Mouse (Mus musculus) erythroblast, embryonic 14.5 days (primary cell): ENCODE data around the gene Ntrk2. TPM values are rescaled to one million over a fixed set of nuclear protein-coding genes. Genes with fewer than 3 reads are reported as not detected.

ENCODE experiments used
- H3K27me3 ChIP-seq: 2 replicates; pipeline ENCODE4 v1.6.1; 2012; ENCODE audit warnings: inconsistent platforms; ENCODE audit not compliant: control insufficient read depth
- H3K36me3 ChIP-seq: 2 replicates; pipeline ENCODE4 v1.6.1; 2012; ENCODE audit warnings: mild to moderate bottlenecking, inconsistent platforms; ENCODE audit not compliant: control insufficient read depth
- H3K4me1 ChIP-seq: 2 replicates; pipeline ENCODE4 v1.6.1; 2012; ENCODE audit warnings: inconsistent platforms; ENCODE audit not compliant: control insufficient read depth
- H3K4me3 ChIP-seq: replicated peaks from 2 replicates; pipeline ENCODE3; 2012; ENCODE audit warnings: moderate library complexity, mild to moderate bottlenecking, inconsistent platforms
- H3K9me3 ChIP-seq: 2 replicates; pipeline ENCODE4 v1.6.1; 2012; ENCODE audit warnings: low read length, inconsistent platforms, mixed read lengths; ENCODE audit not compliant: control insufficient read depth
- GATA1 ChIP-seq: IDR thresholded peaks from 2 replicates; pipeline ENCODE4 v1.6.1; 2012; ENCODE audit warnings: low read length, inconsistent platforms, mixed read lengths
- TAL1 ChIP-seq: IDR thresholded peaks from 3 replicates; pipeline ENCODE4 v1.6.1; 2012; ENCODE audit warnings: low read length, inconsistent platforms, mixed read lengths
- polyA plus RNA-seq: library from polyadenylated mRNA; stranded (reverse); fragments of >175 nt; gene quantifications from 2 replicates; pipeline ENCODE4 v1.2.3, GENCODE M21; 2012

The Ntrk2 gene
- polyA plus RNA-seq, 1 experiment: not detected

- no peaks in the 10 kb centered on the region for H3K36me3 ChIP-seq
- no peaks in the 10 kb centered on the region for H3K4me1 ChIP-seq
- TF ChIP-seq GATA1 (no peak), TAL1 (no peak)
- no peaks in the 10 kb centered on the region for H3K27me3 ChIP-seq
- no peak overlapping the region for H3K4me3 ChIP-seq
- no peaks in the 10 kb centered on the region; the same call in 1 of the 2 replicates for H3K9me3 ChIP-seq
These were observed 159.5 kb downstream of the Ntrk2 start for GRCm38 (mm10) chr13:58965826-58966225.

DNA sequence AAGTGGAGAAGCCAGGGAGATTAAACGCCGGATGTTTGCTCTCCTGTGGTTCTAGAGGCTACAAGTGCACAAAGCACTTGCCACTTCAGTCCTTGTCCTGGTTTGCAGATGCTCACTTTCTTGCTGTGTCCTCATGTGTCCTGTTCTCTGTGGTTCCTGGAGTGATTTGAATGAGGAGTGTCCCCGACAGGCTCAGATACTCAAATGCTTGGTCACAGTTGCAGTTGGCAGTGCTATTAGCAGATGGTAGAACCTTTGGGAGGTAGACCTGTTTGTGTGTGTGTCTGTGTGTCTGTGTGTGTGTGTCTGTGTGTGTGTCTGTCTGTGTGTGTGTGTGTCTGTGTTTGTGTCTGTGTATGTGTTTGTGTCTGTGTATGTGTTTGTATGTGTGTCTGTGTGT is 160.1 kb downstream of the Ntrk2 start:
- Histone ChIP-seq H3K4me1 (no peaks in the 10 kb centered on the region), H3K9me3 (no peaks in the 10 kb centered on the region), H3K36me3 (no peaks in the 10 kb centered on the region), H3K27me3 (no peaks in the 10 kb centered on the region), H3K4me3 (no peak overlapping the region)
- TF ChIP-seq TAL1 (no peak), GATA1 (no peak)

DNA sequence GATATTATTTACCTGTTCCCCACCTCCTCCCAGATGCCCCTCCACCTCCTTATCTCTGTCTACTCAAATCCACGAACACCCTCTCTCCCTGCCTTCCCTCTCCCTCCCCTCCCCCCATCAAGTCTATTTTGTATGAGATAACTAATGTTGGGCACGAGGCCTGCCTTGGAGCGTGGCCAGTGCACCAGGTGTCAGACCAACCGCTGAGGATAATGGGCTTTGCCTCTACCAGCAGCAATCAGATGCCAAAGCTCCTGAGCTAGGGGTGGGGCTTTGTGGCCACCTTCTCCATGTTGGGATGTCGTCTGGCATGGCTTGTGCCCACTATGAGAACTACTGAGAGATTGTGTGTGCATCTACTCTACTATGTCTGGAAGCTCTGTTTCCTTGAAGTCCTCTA is 161.8 kb downstream of the Ntrk2 start:
- Histone ChIP-seq H3K27me3 (no peaks in the 10 kb centered on the region), H3K36me3 (no peaks in the 10 kb centered on the region), H3K4me3 (no peak overlapping the region), H3K9me3 (no peaks in the 10 kb centered on the region), H3K4me1 (no peaks in the 10 kb centered on the region)
- TF ChIP-seq TAL1: no peak
- TF ChIP-seq GATA1: no peak

DNA sequence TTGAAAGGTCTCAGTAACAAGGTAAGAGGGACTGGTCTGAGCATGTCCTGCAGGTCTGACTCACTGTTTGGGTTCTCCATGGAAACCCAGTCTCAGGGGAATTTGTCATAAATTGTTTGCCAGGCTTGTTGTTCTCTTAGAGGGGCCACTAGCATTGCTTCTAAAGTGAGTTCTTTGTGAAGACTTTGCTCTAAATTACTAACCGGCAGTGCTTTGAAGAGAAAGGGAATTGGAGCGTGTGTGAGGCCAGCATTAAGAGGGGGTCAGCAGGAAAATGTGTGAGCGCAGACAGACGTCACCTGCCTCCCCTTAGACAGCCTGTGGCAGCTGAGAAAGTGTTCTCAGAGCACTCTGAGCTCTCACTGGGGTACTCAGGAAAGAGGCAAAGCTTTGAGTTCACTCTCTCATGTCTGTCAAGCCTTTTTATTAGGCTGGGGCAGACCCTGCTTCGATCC is 165.1 kb downstream of the Ntrk2 start:
- Histone ChIP-seq H3K4me3 (no peak overlapping the region), H3K9me3 (no peaks in the 10 kb centered on the region), H3K27me3 (no peaks in the 10 kb centered on the region), H3K36me3 (no peaks in the 10 kb centered on the region), H3K4me1 (no peaks in the 10 kb centered on the region)
- no peak for TF ChIP-seq TAL1
- no peak for TF ChIP-seq GATA1

DNA sequence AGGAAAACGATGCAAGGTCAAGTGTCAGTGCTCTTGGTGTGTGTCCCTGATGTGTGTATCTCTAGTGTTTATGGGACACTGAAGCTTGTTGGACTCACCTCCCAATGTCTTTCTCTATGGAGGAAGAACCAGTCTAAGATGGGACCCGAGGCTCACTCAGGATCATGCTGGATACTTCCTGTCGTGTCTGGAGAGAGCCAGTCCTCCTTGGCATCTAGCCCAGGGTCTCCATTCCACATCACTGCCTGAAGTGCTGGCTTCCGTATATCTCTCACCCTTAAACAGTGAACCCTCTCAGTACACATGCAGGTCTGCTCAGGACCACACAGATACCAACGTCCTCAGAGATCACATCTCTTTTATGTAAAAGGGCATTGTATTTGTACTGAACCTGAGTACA is 166.1 kb downstream of the Ntrk2 start:
- no peaks in the 10 kb centered on the region for H3K9me3 ChIP-seq
- H3K27me3 ChIP-seq: no peaks in the 10 kb centered on the region
- TF ChIP-seq GATA1 (no peak), TAL1 (no peak)
- no peaks in the 10 kb centered on the region for H3K4me1 ChIP-seq
- no peak overlapping the region for H3K4me3 ChIP-seq
- H3K36me3 ChIP-seq: no peaks in the 10 kb centered on the region

- Histone ChIP-seq H3K4me3 (no peak overlapping the region), H3K4me1 (no peaks in the 10 kb centered on the region), H3K36me3 (no peaks in the 10 kb centered on the region), H3K27me3 (no peaks in the 10 kb centered on the region), H3K9me3 (no peaks in the 10 kb centered on the region; the same call in 1 of the 2 replicates)
- TF ChIP-seq GATA1 (no peak), TAL1 (no peak)
These were observed 190.1 kb downstream of the Ntrk2 start for GRCm38 (mm10) chr13:58996447-58996846.

DNA sequence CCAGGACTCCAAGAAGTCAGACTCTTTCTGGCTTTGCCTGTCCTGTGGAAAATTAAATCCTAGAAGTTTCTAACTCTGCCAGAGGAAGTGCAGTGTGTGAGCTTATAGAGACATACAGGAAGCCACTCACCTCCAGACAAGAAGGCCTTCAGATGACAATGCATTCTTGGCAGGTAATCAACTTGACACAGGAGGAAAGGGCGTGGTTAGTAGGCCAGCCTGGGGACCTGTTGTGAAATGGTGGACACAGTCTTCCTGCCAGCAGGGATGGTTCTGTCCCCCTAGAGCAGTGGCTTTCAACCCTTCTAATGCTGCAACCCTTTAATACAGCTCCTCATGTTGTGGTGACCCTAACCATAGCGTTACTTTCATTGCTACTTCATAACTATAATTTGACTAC is 191.4 kb downstream of the Ntrk2 start:
- Histone ChIP-seq H3K36me3 (no peaks in the 10 kb centered on the region), H3K27me3 (no peaks in the 10 kb centered on the region), H3K4me1 (no peaks in the 10 kb centered on the region), H3K4me3 (no peak overlapping the region), H3K9me3 (no peaks in the 10 kb centered on the region; the same call in 1 of the 2 replicates)
- TF ChIP-seq GATA1 (no peak), TAL1 (no peak)

GRCm38 (mm10) chr13:58999373-59000053 is 193.1 kb downstream of the Ntrk2 start:
- Histone ChIP-seq H3K4me3 (no peak overlapping the region), H3K4me1 (no peaks in the 10 kb centered on the region)
- no peak for TF ChIP-seq GATA1
- no peak for TF ChIP-seq TAL1

GRCm38 (mm10) chr13:59002943-59003806 is 196.8 kb downstream of the Ntrk2 start:
- Histone ChIP-seq H3K36me3 (no peaks in the 10 kb centered on the region), H3K4me3 (no peak overlapping the region), H3K27me3 (no peaks in the 10 kb centered on the region), H3K4me1 (no peaks in the 10 kb centered on the region), H3K9me3 (no peaks in the 10 kb centered on the region; the same call in 1 of the 2 replicates)
- TF ChIP-seq GATA1: no peak
- TF ChIP-seq TAL1: no peak

More at GRCm38 (mm10) chr13:58999373-59000053, 193.1 kb downstream of the Ntrk2 start:
- no peaks in the 10 kb centered on the region for H3K36me3 ChIP-seq
- H3K27me3 ChIP-seq: no peaks in the 10 kb centered on the region
- no peaks in the 10 kb centered on the region; the same call in 1 of the 2 replicates for H3K9me3 ChIP-seq
